Mouse (Mus musculus): ENCODE measurements around the gene Anapc11. TPM values are rescaled to one million over a fixed set of nuclear protein-coding genes. Genes with fewer than 3 reads are reported as not detected.

Gene Anapc11
- polyA plus RNA-seq, 1 experiment from 2014 or later = 208 TPM

GRCm38 (mm10) chr11:120583937-120584336 lies 14.3 kb upstream of the Anapc11 start:
- no peak for ATAC-seq (ENCODE audit: low FRiP score)
- Histone ChIP-seq H3K36me3 (peaks cover 49% of the 10 kb centered on the region), H3K27ac (replicated peaks) (no peak overlapping the region), H3K27me3 (replicated peaks) (no peaks in the 10 kb centered on the region), H3K4me1 (peaks cover 25% of the 10 kb centered on the region), H3K9ac (replicated peaks) (no peak overlapping the region), H3K9me3 (replicated peaks) (no peaks in the 10 kb centered on the region), H3K4me2 (no peak overlapping the region), H3K4me3 (replicated peaks) (no peak overlapping the region)
- 94% methylated on average over 1 of the region's 1 CpGs for WGBS

- Histone ChIP-seq H3K36me3 (peaks cover 88% of the 10 kb centered on the region), H3K4me1 (0 out of 2 replicates have a peak, but pooled peaks cover 2% of the 10 kb centered on the region), H3K9ac (replicated peaks) (no peak overlapping the region), H3K27ac (replicated peaks) (no peak overlapping the region), H3K4me3 (replicated peaks) (no peak overlapping the region), H3K27me3 (replicated peaks) (no peaks in the 10 kb centered on the region), H3K9me3 (replicated peaks) (no peaks in the 10 kb centered on the region), H3K4me2 (no peak overlapping the region)
- 93% methylated on average over 6 of the region's 6 CpGs for WGBS
- ATAC-seq (ENCODE audit: low FRiP score) = no peak
These were observed 9.7 kb upstream of the Anapc11 start for GRCm38 (mm10) chr11:120588531-120588930.

GRCm38 (mm10) chr11:120597240-120598235 lies 683 bp upstream of the Anapc11 start:
- WGBS = 4% methylated on average over 99 of the region's 99 CpGs
- H3K36me3 ChIP-seq = peaks cover 55% of the 10 kb centered on the region

GRCm38 (mm10) chr11:120598990-120599549 lies 849 bp downstream of the Anapc11 start:
- Histone ChIP-seq H3K9ac (replicated peaks) (peak overlapping the region; percentile 96), H3K4me1 (peaks cover 28% of the 10 kb centered on the region), H3K27me3 (replicated peaks) (no peaks in the 10 kb centered on the region), H3K4me3 (replicated peaks) (peak overlapping the region; percentile 97), H3K4me2 (peak overlapping the region; percentile 74), H3K27ac (replicated peaks) (peak overlapping the region; percentile 90), H3K36me3 (peaks cover 54% of the 10 kb centered on the region), H3K9me3 (replicated peaks) (no peaks in the 10 kb centered on the region)
- no peak for ATAC-seq (ENCODE audit: low FRiP score)
- 51% methylated on average over 17 of the region's 17 CpGs for WGBS

More at GRCm38 (mm10) chr11:120597240-120598235, 683 bp upstream of the Anapc11 start:
- H3K9me3 ChIP-seq (replicated peaks) = no peaks in the 10 kb centered on the region
- peak overlapping the region; percentile 95 for H3K4me2 ChIP-seq
- peak overlapping the region; percentile 97 for H3K4me3 ChIP-seq (replicated peaks)
- H3K27ac ChIP-seq (replicated peaks) = peak overlapping the region; percentile 90
- H3K4me1 ChIP-seq = peaks cover 31% of the 10 kb centered on the region
- ATAC-seq (ENCODE audit: low FRiP score) = peak; percentile 62
- no peaks in the 10 kb centered on the region for H3K27me3 ChIP-seq (replicated peaks)
- peak overlapping the region; percentile 96 for H3K9ac ChIP-seq (replicated peaks)

GRCm38 (mm10) chr11:120600716-120601115 lies 2.5 kb downstream of the Anapc11 start:
- Histone ChIP-seq H3K27ac (replicated peaks) (no peak overlapping the region), H3K4me1 (peaks cover 28% of the 10 kb centered on the region), H3K36me3 (peaks cover 56% of the 10 kb centered on the region), H3K9ac (replicated peaks) (no peak overlapping the region), H3K4me2 (no peak overlapping the region), H3K27me3 (replicated peaks) (no peaks in the 10 kb centered on the region), H3K4me3 (replicated peaks) (no peak overlapping the region), H3K9me3 (replicated peaks) (no peaks in the 10 kb centered on the region)
- no peak for ATAC-seq (ENCODE audit: low FRiP score)
- WGBS = 99% methylated on average over 3 of the region's 3 CpGs

GRCm38 (mm10) chr11:120603545-120603944 lies 5.3 kb downstream of the Anapc11 start:
- Histone ChIP-seq H3K27me3 (replicated peaks) (no peaks in the 10 kb centered on the region), H3K36me3 (peaks cover 58% of the 10 kb centered on the region), H3K4me2 (no peak overlapping the region), H3K9me3 (replicated peaks) (no peaks in the 10 kb centered on the region), H3K27ac (replicated peaks) (no peak overlapping the region), H3K4me3 (replicated peaks) (no peak overlapping the region), H3K4me1 (peaks cover 16% of the 10 kb centered on the region), H3K9ac (replicated peaks) (no peak overlapping the region)
- ATAC-seq (ENCODE audit: low FRiP score) = no peak
- 90% methylated on average over 2 of the region's 2 CpGs for WGBS

- H3K27ac ChIP-seq (replicated peaks) = no peak overlapping the region
- peaks cover 12% of the 10 kb centered on the region for H3K4me1 ChIP-seq
- no peak overlapping the region for H3K4me2 ChIP-seq
- no peak for ATAC-seq (ENCODE audit: low FRiP score)
- no peak overlapping the region for H3K9ac ChIP-seq (replicated peaks)
- 92% methylated on average over 7 of the region's 7 CpGs for WGBS
- H3K27me3 ChIP-seq (replicated peaks) = peaks cover 3% of the 10 kb centered on the region; the same call in 1 of the 2 replicates
- no peak overlapping the region for H3K4me3 ChIP-seq (replicated peaks)
- H3K36me3 ChIP-seq = peaks cover 65% of the 10 kb centered on the region
- no peaks in the 10 kb centered on the region for H3K9me3 ChIP-seq (replicated peaks)
These were observed 7.4 kb downstream of the Anapc11 start for GRCm38 (mm10) chr11:120605667-120606066.

- H3K9me3 ChIP-seq (replicated peaks) = no peaks in the 10 kb centered on the region
- ATAC-seq (ENCODE audit: low FRiP score) = no peak
- H3K4me1 ChIP-seq = peaks cover 12% of the 10 kb centered on the region
- no peak overlapping the region for H3K4me3 ChIP-seq (replicated peaks)
- peaks cover 70% of the 10 kb centered on the region for H3K36me3 ChIP-seq
- H3K4me2 ChIP-seq = no peak overlapping the region
- H3K27me3 ChIP-seq (replicated peaks) = peaks cover 3% of the 10 kb centered on the region; the same call in 1 of the 2 replicates
- WGBS = 75% methylated on average over 4 of the region's 4 CpGs
- no peak overlapping the region for H3K9ac ChIP-seq (replicated peaks)
- no peak overlapping the region for H3K27ac ChIP-seq (replicated peaks)
These were observed 8.5 kb downstream of the Anapc11 start for GRCm38 (mm10) chr11:120606764-120607163.

GRCm38 (mm10) chr11:120608241-120609034 lies 10.2 kb downstream of the Anapc11 start, which contains the start of gene Npb:
Gene Npb (plus strand): TSS chr11:120608477.
- no peaks in the 10 kb centered on the region for H3K9me3 ChIP-seq (replicated peaks)
- H3K36me3 ChIP-seq = peaks cover 71% of the 10 kb centered on the region
- 5% methylated on average over 45 of the region's 45 CpGs for WGBS
- H3K4me2 ChIP-seq = peak within 1 kb of the TSS; percentile 56
- no peak for ATAC-seq (ENCODE audit: low FRiP score)
- H3K4me3 ChIP-seq (replicated peaks) = peak within 1 kb of the TSS; percentile 24
- H3K27me3 ChIP-seq (replicated peaks) = peaks cover 3% of the 10 kb centered on the region; the same call in 1 of the 2 replicates
- peak within 1 kb of the TSS; percentile 42; the same call in 1 of the 2 replicates for H3K9ac ChIP-seq (replicated peaks)
- peaks cover 12% of the 10 kb centered on the region for H3K4me1 ChIP-seq
- H3K27ac ChIP-seq (replicated peaks) = no peak within 1 kb of the TSS

GRCm38 (mm10) chr11:120609250-120609649 lies 11.0 kb downstream of the Anapc11 start:
- no peak for ATAC-seq (ENCODE audit: low FRiP score)
- Histone ChIP-seq H3K4me2 (0 out of 2 replicates have a peak overlapping the region, but pooled peaks have one; percentile 56), H3K4me3 (replicated peaks) (no peak overlapping the region), H3K27ac (replicated peaks) (no peak overlapping the region), H3K36me3 (peaks cover 71% of the 10 kb centered on the region), H3K9ac (replicated peaks) (no peak overlapping the region), H3K9me3 (replicated peaks) (no peaks in the 10 kb centered on the region), H3K4me1 (peaks cover 12% of the 10 kb centered on the region), H3K27me3 (replicated peaks) (peaks cover 3% of the 10 kb centered on the region; the same call in 1 of the 2 replicates)
- WGBS = 36% methylated on average over 8 of the region's 8 CpGs

- Histone ChIP-seq H3K9ac (replicated peaks) (no peak overlapping the region), H3K27me3 (replicated peaks) (peaks cover 3% of the 10 kb centered on the region; the same call in 1 of the 2 replicates), H3K36me3 (peaks cover 62% of the 10 kb centered on the region), H3K4me3 (replicated peaks) (no peak overlapping the region), H3K9me3 (replicated peaks) (no peaks in the 10 kb centered on the region), H3K27ac (replicated peaks) (no peak overlapping the region), H3K4me2 (no peak overlapping the region), H3K4me1 (peaks cover 20% of the 10 kb centered on the region)
- ATAC-seq (ENCODE audit: low FRiP score) = no peak
- WGBS = 81% methylated on average over 9 of the region's 9 CpGs
These were observed 12.3 kb downstream of the Anapc11 start for GRCm38 (mm10) chr11:120610477-120611046.
